Mouse (Mus musculus): ENCODE measurements at regions not wholly inside any gene's neighbourhood (a gene's known extent, or its start where the extent isn't known, plus 50 kb on each side); places are given as distances from the start of the nearest gene placed in this dataset.

GRCm38 (mm10) chr12:27173151-27173550 is 169.2 kb downstream of the Sox11 start:
- dilution Hi-C loops (cut with MboI; ENCODE audit: extremely low pct_ligation_motif_present, extremely low pct_unique_long_range_greater_than_20kb, low sequenced_read_pairs) = no loop called here
- no peak for TF ChIP-seq MAX (IDR thresholded peaks at IDR 0.05; ENCODE audit: low read length)
- no peak for TF ChIP-seq SIN3A (IDR thresholded peaks at IDR 0.05; ENCODE audit: low read length)
- TF ChIP-seq SMC3 (IDR thresholded peaks at IDR 0.05; ENCODE audit: low read depth, low read length) = no peak
- no peak for TF ChIP-seq MAFK (IDR thresholded peaks at IDR 0.05; ENCODE audit: insufficient replicate concordance, low read length)
- no peak for TF ChIP-seq ZKSCAN1 (IDR thresholded peaks at IDR 0.05; ENCODE audit: borderline replicate concordance, low read depth, low read length)
- TF ChIP-seq JUN (IDR thresholded peaks at IDR 0.05; ENCODE audit: insufficient read depth, low read depth, low read length) = no peak
- no peak for TF ChIP-seq RAD21 (IDR thresholded peaks at IDR 0.05; ENCODE audit: low read depth, low read length)
- TF ChIP-seq EP300 (IDR thresholded peaks at IDR 0.05; ENCODE audit: low read length) = no peak
- no peak for TF ChIP-seq PAX5 (IDR thresholded peaks at IDR 0.05; ENCODE audit: low read length)
- no peak for TF ChIP-seq E2F4 (IDR thresholded peaks at IDR 0.05; ENCODE audit: insufficient replicate concordance, low read depth, low read length)
- TF ChIP-seq MAZ (IDR thresholded peaks at IDR 0.05; ENCODE audit: low read depth, low read length) = no peak
- no peak for TF ChIP-seq POLR2A (IDR thresholded peaks at IDR 0.05; ENCODE audit: low read depth, low read length)
- TF ChIP-seq CHD1 (IDR thresholded peaks at IDR 0.05; ENCODE audit: low read depth, low read length) = no peak
- TF ChIP-seq JUND (conservative IDR thresholded peaks at IDR 0.05; ENCODE audit: low read depth, low read length) = no peak
- TF ChIP-seq CHD2 (IDR thresholded peaks at IDR 0.05; ENCODE audit: low read length) = no peak

GRCm38 (mm10) chr12:27171595-27171994 is 170.8 kb downstream of the Sox11 start:
- no peaks in the 10 kb centered on the region for H3K79me2 ChIP-seq (replicated peaks; ENCODE audit: control insufficient read depth, extremely low read depth, insufficient read depth, poor library complexity, severe bottlenecking)
- no peak for DNase-seq (ENCODE audit: extremely low read depth)
- peaks cover 68% of the 10 kb centered on the region for H3K9me3 ChIP-seq (replicated peaks; ENCODE audit: low read length)
- H3K27ac ChIP-seq (ENCODE audit: insufficient read depth, low read depth) = no peak overlapping the region
- H3K9ac ChIP-seq (ENCODE audit: insufficient read depth, low read depth) = no peak overlapping the region
- no peak overlapping the region for H3K4me3 ChIP-seq (replicated peaks in 1 of 3; ENCODE audit: low read depth in 2 of 3, low read length in 2 of 3, poor library complexity in 1 of 3)
- no peak overlapping the region for H3K4me2 ChIP-seq (ENCODE audit: insufficient read depth, low read depth, poor library complexity, severe bottlenecking)
- no peaks in the 10 kb centered on the region for H3K36me3 ChIP-seq (replicated peaks in 1 of 2; ENCODE audit: control insufficient read depth in 1 of 2, insufficient read depth in 1 of 2, low read length in 1 of 2)
- no peaks in the 10 kb centered on the region for H3K27me3 ChIP-seq (replicated peaks)
- H3K4me1 ChIP-seq (ENCODE audit: control insufficient read depth in 1 of 2, insufficient read depth in 2 of 2) = no peaks in the 10 kb centered on the region
- dilution Hi-C loops (cut with MboI; ENCODE audit: extremely low pct_ligation_motif_present, extremely low pct_unique_long_range_greater_than_20kb, low sequenced_read_pairs) = no loop called here
- in situ Hi-C loops (cut with MboI; ENCODE audit: low pct_ligation_motif_present, low pct_unique_long_range_greater_than_20kb, low sequenced_read_pairs) = no loop called here
- TF ChIP-seq USF1 (IDR thresholded peaks at IDR 0.05; ENCODE audit: low read depth, low read length) (no peak), CHD1 (IDR thresholded peaks at IDR 0.05; ENCODE audit: low read depth, low read length) (no peak), RAD21 (IDR thresholded peaks at IDR 0.05; ENCODE audit: low read depth, low read length) (no peak), POLR2A (IDR thresholded peaks at IDR 0.05; ENCODE audit: low read depth, low read length) (no peak), JUND (conservative IDR thresholded peaks at IDR 0.05; ENCODE audit: low read depth, low read length) (no peak), MXI1 (IDR thresholded peaks at IDR 0.05; ENCODE audit: low read depth, low read length) (no peak), UBTF (IDR thresholded peaks at IDR 0.05; ENCODE audit: low read depth, low read length) (no peak), JUN (IDR thresholded peaks at IDR 0.05; ENCODE audit: insufficient read depth, low read depth, low read length) (no peak), USF2 (conservative IDR thresholded peaks at IDR 0.05; ENCODE audit: low read depth, low read length) (no peak), MYC (IDR thresholded peaks at IDR 0.05; ENCODE audit: low read depth, low read length) (no peak)

More at GRCm38 (mm10) chr12:27173151-27173550, 169.2 kb downstream of the Sox11 start:
- Histone ChIP-seq H3K36me3 (replicated peaks in 1 of 2; ENCODE audit: control insufficient read depth in 1 of 2, insufficient read depth in 1 of 2, low read length in 1 of 2) (no peaks in the 10 kb centered on the region), H3K9ac (ENCODE audit: insufficient read depth, low read depth) (no peak overlapping the region), H3K79me2 (replicated peaks; ENCODE audit: control insufficient read depth, extremely low read depth, insufficient read depth, poor library complexity, severe bottlenecking) (no peaks in the 10 kb centered on the region), H3K4me3 (replicated peaks in 1 of 3; ENCODE audit: low read depth in 2 of 3, low read length in 2 of 3, poor library complexity in 1 of 3) (no peak overlapping the region), H3K4me1 (ENCODE audit: control insufficient read depth in 1 of 2, insufficient read depth in 2 of 2) (no peaks in the 10 kb centered on the region), H3K9me3 (replicated peaks; ENCODE audit: low read length) (peaks cover 66% of the 10 kb centered on the region), H3K27ac (ENCODE audit: insufficient read depth, low read depth) (no peak overlapping the region), H3K27me3 (replicated peaks) (no peaks in the 10 kb centered on the region), H3K4me2 (ENCODE audit: insufficient read depth, low read depth, poor library complexity, severe bottlenecking) (no peak overlapping the region)
- no peak for DNase-seq (ENCODE audit: extremely low read depth)
- in situ Hi-C loops (cut with MboI; ENCODE audit: low pct_ligation_motif_present, low pct_unique_long_range_greater_than_20kb, low sequenced_read_pairs) = no loop called here
